Mouse (Mus musculus) mature B cell (primary cell): ENCODE data around the gene Nkd1.

Experiments
- in situ Hi-C: fragments of 300-500 bp; cut with MboI; formaldehyde crosslinking; loops from 2 replicates; pipeline ENCODE4 v1.14.3; 2019

Gene Nkd1

DNA sequence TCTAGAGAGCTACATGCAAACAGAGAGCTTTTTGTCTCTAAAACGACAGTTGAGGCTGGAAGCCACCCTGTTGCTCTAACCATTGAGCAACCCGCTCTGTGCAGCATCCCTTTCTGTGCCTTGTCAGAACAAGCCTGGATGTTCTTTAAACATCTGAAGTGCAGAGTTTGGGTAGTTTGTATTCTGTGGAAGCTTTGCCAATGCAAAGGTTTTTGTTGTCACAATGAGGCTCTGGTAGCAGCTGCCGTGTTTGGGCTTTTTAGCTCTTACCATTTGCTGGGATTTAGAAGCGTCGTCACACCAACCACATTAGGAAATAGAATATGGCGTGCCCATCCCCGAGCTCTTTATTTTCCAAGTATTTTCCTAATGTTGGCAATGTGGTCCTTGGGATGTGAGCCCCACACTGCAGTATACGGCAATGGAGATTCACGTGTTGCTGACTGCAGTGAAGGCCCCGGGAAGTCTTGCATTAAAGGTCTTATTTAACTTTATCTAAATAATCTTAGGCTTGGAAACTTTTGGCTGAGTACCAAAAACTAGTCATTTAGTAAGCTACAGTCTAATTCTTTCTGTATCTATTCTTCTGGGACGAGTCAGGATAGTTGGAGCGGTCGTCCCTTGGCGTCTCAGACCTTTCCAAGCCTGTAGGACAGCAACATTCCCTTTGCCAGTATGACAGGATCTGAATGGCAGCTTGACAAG is 51.9 kb downstream of the Nkd1 start:
- in situ Hi-C loops, result no loop called here

- in situ Hi-C loops, result no loop called here
Observed at GRCm38 (mm10) chr8:88574975-88575374, 53.8 kb downstream of the Nkd1 start.

- in situ Hi-C loops, result no loop called here
Observed at GRCm38 (mm10) chr8:88576351-88577142, 55.4 kb downstream of the Nkd1 start.

- in situ Hi-C loops, result no loop called here
Observed at GRCm38 (mm10) chr8:88577666-88578065, 56.5 kb downstream of the Nkd1 start.

DNA sequence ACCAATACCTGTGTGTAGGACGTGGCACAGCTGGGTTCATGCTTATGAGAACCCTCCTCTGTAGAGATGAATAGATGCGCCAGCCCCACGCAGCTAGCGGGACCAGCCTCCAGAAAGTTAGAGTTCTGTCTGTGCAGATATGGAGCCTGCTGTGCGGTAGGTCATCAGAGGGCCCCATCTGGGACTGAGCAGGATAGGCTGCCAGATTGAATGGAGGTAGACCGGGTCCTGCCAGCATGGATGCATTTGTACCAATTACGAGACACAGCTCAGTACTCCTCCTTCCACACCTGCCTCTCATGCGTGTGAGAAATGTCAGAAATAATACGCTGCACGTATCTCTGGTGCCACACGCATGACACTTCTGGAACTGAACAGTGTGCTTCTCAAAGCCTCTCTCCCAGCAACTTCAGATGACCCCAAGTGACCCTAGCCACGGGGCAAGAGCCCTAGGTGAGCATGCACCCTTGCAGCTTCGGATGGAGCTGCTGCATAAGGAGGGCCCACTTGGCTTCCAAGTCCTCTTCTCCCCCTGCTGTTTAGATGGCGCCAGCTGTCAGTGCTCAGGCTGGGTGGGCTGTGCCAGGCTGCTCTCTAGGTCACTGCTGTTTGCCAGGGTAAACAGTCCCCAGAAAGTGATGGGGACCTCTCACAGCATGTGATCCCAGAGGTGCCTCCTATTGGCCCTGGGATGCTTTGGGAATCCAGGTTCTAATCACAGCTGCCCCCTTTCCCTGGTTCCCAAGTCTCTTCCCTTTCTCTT is 57.4 kb downstream of the Nkd1 start:
- in situ Hi-C loops, result no loop called here

DNA sequence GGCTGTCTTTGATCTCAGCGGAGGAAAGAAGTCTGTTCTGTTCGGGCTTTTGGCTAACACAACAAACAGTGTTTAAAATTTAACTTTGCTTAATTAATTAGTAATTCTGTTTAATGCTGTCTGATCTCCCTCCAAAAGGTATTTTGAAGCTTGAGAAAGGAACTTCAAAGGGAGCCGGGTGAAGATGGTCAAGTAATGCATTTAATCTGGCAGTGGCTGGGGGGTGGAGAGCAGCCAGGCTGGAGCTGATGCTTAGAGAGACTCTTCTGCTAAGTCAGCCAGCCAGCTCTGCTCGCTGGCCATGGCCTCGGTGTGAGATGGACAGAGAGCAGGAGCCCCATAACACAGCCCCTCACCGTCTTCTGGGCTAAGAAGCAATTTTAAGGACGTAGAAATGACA is 58.1 kb downstream of the Nkd1 start:
- in situ Hi-C loops, result no loop called here

DNA sequence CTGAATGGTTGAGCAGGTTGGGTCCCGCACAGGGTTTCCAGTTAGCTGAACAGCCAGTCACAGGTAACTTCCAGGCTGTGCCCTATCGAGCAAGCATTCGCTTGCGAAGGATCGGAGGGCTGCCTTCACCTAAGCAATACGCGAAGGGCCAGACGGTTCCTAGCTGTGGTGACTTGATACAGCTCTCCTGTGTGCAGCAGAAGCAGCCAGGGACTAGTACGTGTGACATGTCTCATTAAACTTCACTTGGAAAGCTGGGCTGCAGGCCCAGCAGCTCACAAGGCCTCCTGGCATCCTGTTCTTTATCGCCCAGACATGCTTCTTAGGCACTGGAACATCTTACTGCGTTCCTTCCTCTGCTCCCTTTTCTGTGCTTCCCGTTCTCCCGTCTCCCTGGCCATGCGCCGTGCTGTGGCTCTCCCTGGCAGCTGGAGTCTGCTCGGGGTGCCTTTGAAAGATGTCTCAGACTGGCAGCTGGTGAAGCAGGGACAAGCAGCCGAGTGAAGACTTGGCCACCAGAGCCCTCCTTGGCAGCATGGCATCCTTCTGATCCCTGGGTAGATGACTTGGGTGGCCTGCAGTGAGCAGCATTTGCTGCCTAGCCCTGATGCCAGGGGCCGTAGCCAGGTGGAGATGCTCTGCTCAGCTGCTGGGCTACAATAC is 58.6 kb downstream of the Nkd1 start:
- in situ Hi-C loops, result no loop called here

DNA sequence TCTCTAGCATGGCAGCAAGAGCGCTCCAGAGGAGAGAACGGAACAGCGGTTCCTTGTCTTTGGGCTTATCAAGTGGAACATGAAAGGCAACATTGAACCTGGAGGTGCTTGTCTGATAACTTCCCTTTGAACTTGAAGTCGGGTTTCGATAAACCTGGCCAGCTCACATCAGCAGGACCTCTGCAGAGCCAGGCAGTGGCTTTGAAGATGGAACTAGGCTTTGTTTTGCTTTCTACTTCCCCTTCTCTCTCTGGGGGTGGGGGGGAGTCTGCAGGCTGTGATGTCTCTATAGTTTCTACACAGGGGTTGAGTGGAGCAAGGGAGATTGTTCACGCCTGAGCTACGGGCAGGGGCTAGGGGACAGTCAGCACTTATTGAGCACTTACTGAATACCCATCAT is 59.6 kb downstream of the Nkd1 start:
- in situ Hi-C loops, result no loop called here

GRCm38 (mm10) chr8:88583863-88584262 is 62.7 kb downstream of the Nkd1 start:
- in situ Hi-C loops, result no loop called here

DNA sequence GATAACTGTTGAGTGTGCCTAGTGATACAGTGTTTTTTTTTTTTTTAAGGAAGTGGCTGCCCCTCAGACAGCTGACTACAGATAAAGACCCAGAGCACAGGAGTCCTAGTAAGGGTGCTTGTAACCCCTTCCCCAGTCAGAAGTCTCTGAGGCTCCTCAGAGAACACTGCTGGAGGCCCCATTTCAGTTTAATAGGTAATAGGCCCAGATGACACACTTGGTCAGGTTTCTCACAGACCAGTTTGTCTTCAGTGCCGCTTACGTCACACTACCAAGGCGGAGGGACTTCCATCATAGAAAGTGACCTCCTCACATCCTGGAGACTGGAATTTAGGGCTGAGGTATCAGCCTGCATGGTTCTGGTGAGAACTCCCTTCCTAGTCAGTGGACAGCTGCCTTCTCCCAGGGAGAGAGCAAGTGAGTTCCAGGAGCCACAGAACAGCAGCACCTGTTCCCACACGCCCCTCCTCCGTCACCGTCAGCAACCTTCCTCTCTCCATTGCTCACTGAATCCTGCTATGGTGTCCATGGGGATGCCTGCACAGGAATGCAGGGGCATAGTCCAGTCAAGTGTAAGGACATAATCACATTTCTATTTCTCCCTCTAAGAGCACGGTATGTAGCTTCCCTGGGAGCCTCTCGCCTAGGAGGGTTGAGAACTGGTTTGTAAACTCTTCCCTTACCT is 67.2 kb downstream of the Nkd1 start:
- in situ Hi-C loops, result no loop called here

GRCm38 (mm10) chr8:88590226-88590625 is 69.1 kb downstream of the Nkd1 start:
- in situ Hi-C loops, result no loop called here

GRCm38 (mm10) chr8:88593947-88594346 is 72.8 kb downstream of the Nkd1 start:
- in situ Hi-C loops, result no loop called here

GRCm38 (mm10) chr8:88596042-88596441 is 74.9 kb downstream of the Nkd1 start:
- in situ Hi-C loops, result no loop called here

DNA sequence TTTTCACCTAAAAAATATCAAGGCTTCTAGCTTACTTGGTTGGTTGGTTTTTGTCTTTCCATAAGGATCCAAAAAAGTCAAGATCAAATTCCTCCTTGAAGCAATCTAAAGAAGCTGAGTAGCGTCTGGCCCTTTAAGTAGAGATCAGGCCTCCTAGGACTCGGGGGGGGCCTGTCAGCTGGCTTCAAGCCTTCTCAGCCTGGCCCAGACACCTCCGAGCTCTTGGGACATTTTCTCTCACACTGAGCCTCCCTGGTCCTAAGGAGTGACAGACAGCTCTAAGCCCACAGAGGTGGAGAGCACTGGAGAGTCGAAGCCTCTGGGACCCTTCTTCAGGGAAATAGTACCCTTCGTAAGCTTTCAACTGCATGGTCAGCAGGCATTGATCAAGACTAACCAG is 77.4 kb downstream of the Nkd1 start:
- in situ Hi-C loops, result no loop called here

GRCm38 (mm10) chr8:88599491-88599890 is 78.3 kb downstream of the Nkd1 start:
- in situ Hi-C loops, result no loop called here

GRCm38 (mm10) chr8:88603446-88603989 is 82.4 kb downstream of the Nkd1 start:
- in situ Hi-C loops, result no loop called here

GRCm38 (mm10) chr8:88604065-88605038 is 83.2 kb downstream of the Nkd1 start:
- in situ Hi-C loops, result no loop called here

- in situ Hi-C loops, result no loop called here
Observed at GRCm38 (mm10) chr8:88605361-88606040, 84.3 kb downstream of the Nkd1 start.

GRCm38 (mm10) chr8:88609036-88609435 is 87.9 kb downstream of the Nkd1 start:
- in situ Hi-C loops, result no loop called here
